Comparison of ENCODE assay signal across 8 mouse cellular contexts in the genomic region with DNA sequence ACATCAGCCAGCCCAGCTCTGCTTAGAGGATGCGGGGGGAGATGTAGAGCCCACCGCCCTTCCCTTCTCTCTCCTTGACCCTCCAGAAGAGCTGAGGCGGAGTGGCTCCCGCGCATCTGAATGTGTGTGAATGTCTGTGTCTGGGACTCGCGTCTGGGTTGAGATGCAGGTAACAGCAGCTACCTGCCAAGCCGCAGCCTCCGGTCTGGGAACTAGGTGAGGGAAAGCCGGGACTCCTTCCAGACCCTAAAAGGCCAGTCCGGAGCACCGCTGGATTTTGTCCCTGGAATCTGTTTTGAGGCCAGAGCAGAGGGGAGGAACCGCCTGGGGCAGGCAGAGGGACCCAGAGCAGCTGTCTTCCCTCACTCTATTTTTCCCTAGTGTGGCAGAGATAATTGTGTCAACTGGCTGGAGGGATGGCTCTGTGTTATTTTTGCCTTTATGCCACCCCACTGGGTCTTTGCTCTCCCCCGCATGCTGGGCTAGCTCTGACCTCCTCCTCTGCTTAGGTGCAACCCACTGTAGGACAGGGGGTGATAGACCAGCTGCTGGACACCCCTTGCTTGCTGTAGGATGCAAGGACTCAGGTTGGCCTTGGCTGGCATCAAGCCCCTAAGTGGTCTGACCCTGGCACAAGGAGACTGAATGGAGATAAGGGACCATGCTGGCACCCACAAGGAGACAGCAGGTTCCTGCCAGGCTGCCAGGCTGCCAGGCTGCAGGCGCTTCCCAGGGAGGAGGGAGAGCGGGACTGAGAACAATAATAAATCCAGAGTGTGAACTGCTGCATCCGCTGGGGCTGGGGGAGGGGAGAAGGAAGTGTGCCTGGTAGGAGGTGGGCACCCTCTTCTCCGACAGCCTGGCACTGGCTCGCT. TPM values are rescaled to one million over a fixed set of nuclear protein-coding genes. Genes with fewer than 3 reads are reported as not detected.
A peak's percentile ranks its signal among the peaks of the same experiment; 100 is the strongest.
DNase-seq lines count a peak whose midpoint lies in the region; ATAC-seq and TF ChIP-seq lines count a peak whose summit lies in the region.

No protein-coding gene starts in this region.

- H3K27me3 ChIP-seq in lung, embryonic 14.5 days (ENCODE audit: insufficient read depth, low read length), result no peaks in the 10 kb centered on the region
- peaks cover 42% of the 10 kb centered on the region for H3K27me3 ChIP-seq in liver, embryonic 15.5 days

- TF ChIP-seq CTCF in lung, embryonic 14.5 days (IDR thresholded peaks at IDR 0.05; ENCODE audit: low read depth), result no peak

- DNase-seq in lung, embryonic 14.5 days, result peak; percentile 54
- no peak for DNase-seq in lung, postnatal 36 days
- DNase-seq in cerebellum, postnatal 36 days, result peak; percentile 45 to 53
- DNase-seq in heart, adult 8-10 months (ENCODE audit: low spot score), result peak; percentile 54
- DNase-seq in kidney, postnatal 14 days, result peak; percentile 41
- peak; percentile 72 for DNase-seq in right cerebral cortex, postnatal 4 days
- no peak for DNase-seq in spleen, postnatal 14 days (ENCODE audit: low spot score in 2 of 2)

- peak overlapping the region; percentile 70 for H3K4me2 ChIP-seq in lung, embryonic 14.5 days
- peak overlapping the region; percentile 47 for H3K4me2 ChIP-seq in liver, embryonic 15.5 days

- peak; percentile 33; the same call in 1 of the 2 replicates for ATAC-seq in lung, embryonic 14.5 days (ENCODE audit: insufficient read depth)
- ATAC-seq in liver, embryonic 15.5 days (ENCODE audit: insufficient read depth), result no peak

- peak overlapping the region; percentile 59 for H3K27ac ChIP-seq in lung, embryonic 14.5 days (ENCODE audit: low read depth)
- no peak overlapping the region for H3K27ac ChIP-seq in liver, embryonic 15.5 days (replicated peaks)

- H3K9me3 ChIP-seq in lung, embryonic 14.5 days (ENCODE audit: low read depth, low read length), result no peaks in the 10 kb centered on the region
- H3K9me3 ChIP-seq in liver, embryonic 15.5 days (replicated peaks), result no peaks in the 10 kb centered on the region

- peak overlapping the region; percentile 52 for H3K9ac ChIP-seq in lung, embryonic 14.5 days
- H3K9ac ChIP-seq in liver, embryonic 15.5 days, result no peak overlapping the region

- H3K36me3 ChIP-seq in lung, embryonic 14.5 days (ENCODE audit: insufficient read depth), result no peaks in the 10 kb centered on the region
- no peaks in the 10 kb centered on the region for H3K36me3 ChIP-seq in liver, embryonic 15.5 days (replicated peaks)

- peaks cover 12% of the 10 kb centered on the region for H3K4me1 ChIP-seq in lung, embryonic 14.5 days (ENCODE audit: insufficient read depth)
- H3K4me1 ChIP-seq in liver, embryonic 15.5 days (replicated peaks), result peaks cover 32% of the 10 kb centered on the region

- 9% methylated on average over 19 of the region's 19 CpGs for WGBS in lung, embryonic 14.5 days
- WGBS in liver, embryonic 15.5 days (ENCODE audit: insufficient replicate concordance), result 14% methylated on average over 19 of the region's 19 CpGs

- peak overlapping the region; percentile 43 for H3K4me3 ChIP-seq in lung, embryonic 14.5 days (ENCODE audit: low read depth, low read length)
- peak overlapping the region; percentile 29 for H3K4me3 ChIP-seq in liver, embryonic 15.5 days (replicated peaks)

RNA-seq across cellular contexts. Expression of gene Csdc2, which starts 0.8 kb away (rescaled TPM):
- 10.1 and 11.8 TPM in 2 replicates for polyA plus RNA-seq in lung, embryonic 14.5 days (2014; fragmentation: Nextera tagmentation; extraction: Ambion mirVana)
- 100 to 1,000 TPM in 1 of 4 experiments, 10 to 100 TPM in 3; 64.7 to 103 (median 72.9) TPM for total RNA-seq in heart, adult 8-10 months (2022)
- 0.91 and 0.96 TPM in 2 replicates for polyA plus RNA-seq in liver, embryonic 15.5 days (2015; fragmentation: Nextera tagmentation; extraction: Ambion mirVana)

RNA-seq across cellular contexts. Expression of gene Polr3h, which starts 11.3 kb away (rescaled TPM):
- polyA plus RNA-seq in lung, embryonic 14.5 days (2014; fragmentation: Nextera tagmentation; extraction: Ambion mirVana), result 74.4 and 89.5 TPM in 2 replicates
- 10 to 100 TPM in 1 of 4 experiments, 1 to 10 TPM in 3; 7.6 to 10.3 (median 9.6) TPM for total RNA-seq in heart, adult 8-10 months (2022)
- 56.9 and 68.4 TPM in 2 replicates for polyA plus RNA-seq in liver, embryonic 15.5 days (2015; fragmentation: Nextera tagmentation; extraction: Ambion mirVana)

RNA-seq across cellular contexts. Expression of gene Pmm1, which starts 23.4 kb away (rescaled TPM):
- polyA plus RNA-seq in lung, embryonic 14.5 days (2014; fragmentation: Nextera tagmentation; extraction: Ambion mirVana), result 39.0 and 39.6 TPM in 2 replicates
- 10 to 100 TPM; 25.4 to 39.1 (median 28.2) TPM for total RNA-seq in heart, adult 8-10 months (2022)
- 17.5 and 17.8 TPM in 2 replicates for polyA plus RNA-seq in liver, embryonic 15.5 days (2015; fragmentation: Nextera tagmentation; extraction: Ambion mirVana)

RNA-seq across cellular contexts. Expression of gene 1700029P11Rik, which starts 43.0 kb away (rescaled TPM):
- polyA plus RNA-seq in lung, embryonic 14.5 days (2014; fragmentation: Nextera tagmentation; extraction: Ambion mirVana), result not detected in 2 replicates
- total RNA-seq in heart, adult 8-10 months (2022), result not detected
- not detected in 2 replicates for polyA plus RNA-seq in liver, embryonic 15.5 days (2015; fragmentation: Nextera tagmentation; extraction: Ambion mirVana)

RNA-seq across cellular contexts. Expression of gene Xrcc6, which starts 50.3 kb away (rescaled TPM):
- polyA plus RNA-seq in lung, embryonic 14.5 days (2014; fragmentation: Nextera tagmentation; extraction: Ambion mirVana), result 92.5 and 93.1 TPM in 2 replicates
- total RNA-seq in heart, adult 8-10 months (2022), result 10 to 100 TPM; 20.9 to 28.1 (median 26.8) TPM
- polyA plus RNA-seq in liver, embryonic 15.5 days (2015; fragmentation: Nextera tagmentation; extraction: Ambion mirVana), result 50.2 and 51.8 TPM in 2 replicates

Comparison
In these comparisons a context has a peak if more than half of its experiments do, and no peak if none do; other contexts are left out.
1. DNase-seq: peak in lung, embryonic 14.5 days (single experiment), cerebellum, postnatal 36 days (2 of 2), heart, adult 8-10 months (single experiment), kidney, postnatal 14 days (single experiment) and right cerebral cortex, postnatal 4 days (single experiment); none in lung, postnatal 36 days (single experiment) and spleen, postnatal 14 days (0 of 2).